Mouse (Mus musculus) forebrain, postnatal 0 days (tissue): ENCODE measurements around the gene Tshz2. TPM values are rescaled to one million over a fixed set of nuclear protein-coding genes. Genes with fewer than 3 reads are reported as not detected.
A peak's percentile ranks its signal among the peaks of the same experiment; 100 is the strongest.

Experiments used
- ATAC-seq: fragments of 200-750 bp; cut with Nextera tagmentation; 2 replicates; pipeline ENCODE4 v1.8.0; 2017; ENCODE audit warnings: mild to moderate bottlenecking, moderate library complexity
- DNase-seq: peaks from one replicate; pipeline ENCODE4 v3.0.0-alpha.2; 2015
- H3K27ac ChIP-seq: fragments of 300-500 bp; sonication (generic); 2 replicates; pipeline ENCODE4 v1.5.1; 2014; ENCODE audit warnings: low read depth, mild to moderate bottlenecking, antibody characterized with exemption, low read length, moderate library complexity, mixed read lengths
- H3K27me3 ChIP-seq: fragments of 300-500 bp; sonication (generic); 2 replicates; pipeline ENCODE4 v1.6.1; 2014; ENCODE audit warnings: mild to moderate bottlenecking, low read length, mixed read lengths; ENCODE audit not compliant: insufficient read depth
- H3K36me3 ChIP-seq: fragments of 300-500 bp; sonication (generic); 2 replicates; pipeline ENCODE4 v1.6.1; 2014; ENCODE audit warnings: mild to moderate bottlenecking, moderate library complexity; ENCODE audit not compliant: insufficient read depth
- H3K4me1 ChIP-seq: fragments of 300-500 bp; sonication (generic); 2 replicates; pipeline ENCODE4 v1.6.1; 2014; ENCODE audit warnings: antibody characterized with exemption; ENCODE audit not compliant: insufficient read depth
- H3K4me2 ChIP-seq: fragments of 300-500 bp; sonication (generic); 2 replicates; pipeline ENCODE4 v1.6.1; 2014; ENCODE audit warnings: low read depth, mild to moderate bottlenecking, moderate library complexity
- H3K4me3 ChIP-seq: fragments of 300-500 bp; sonication (generic); 2 replicates; pipeline ENCODE4 v1.5.1; 2014; ENCODE audit warnings: low read depth, low read length, mixed read lengths
- H3K9ac ChIP-seq: fragments of 300-500 bp; sonication (generic); 2 replicates; pipeline ENCODE4 v1.6.1; 2014; ENCODE audit warnings: mild to moderate bottlenecking
- H3K9me3 ChIP-seq: fragments of 300-500 bp; sonication (generic); 2 replicates; pipeline ENCODE4 v1.6.1; 2016; ENCODE audit warnings: low read length
- CTCF ChIP-seq: sonication (generic); IDR thresholded peaks from 2 replicates; pipeline ENCODE4 v1.5.1; 2016; ENCODE audit warnings: antibody characterized with exemption, control low read depth, low read depth
- WGBS: fragments of 180-500 bp; shearing (Covaris S2); extraction: QIAGEN DNeasy Blood & Tissue Kit; methylation state at CpG from one replicate; pipeline ENCODE4 v1.1.7; 2014; 5-methylcytosine and 5-hydroxymethylcytosine counted together
- polyA plus RNA-seq: library from polyadenylated mRNA; unstranded; fragments of >200 nt; fragmentation: Nextera tagmentation; extraction: Ambion mirVana; gene quantifications from 2 replicates; pipeline ENCODE4 v1.2.1, GENCODE M21; 2015
- total RNA-seq: library from RNA; depleted of rRNA; stranded (reverse); fragments of >200 nt; gene quantifications from 2 replicates; pipeline ENCODE4 v1.2.3, GENCODE M21; 2014

Tshz2 gene
- total and polyA plus RNA-seq, 2 experiments from 2014 or later, result 19.7 to 29.2 TPM

- WGBS, result 71% methylated on average over 10 of the region's 10 CpGs
- Histone ChIP-seq H3K9me3 (no peaks in the 10 kb centered on the region), H3K27me3 (no peaks in the 10 kb centered on the region), H3K4me1 (no peaks in the 10 kb centered on the region), H3K4me3 (no peak overlapping the region), H3K9ac (no peak overlapping the region), H3K36me3 (no peaks in the 10 kb centered on the region), H3K4me2 (no peak overlapping the region), H3K27ac (no peak overlapping the region)
- ATAC-seq (no peak), DNase-seq (no peak)
- TF ChIP-seq CTCF, result no peak
These were observed 459.0 kb downstream of the Tshz2 start for GRCm38 (mm10) chr2:170091563-170092443.

GRCm38 (mm10) chr2:170094220-170094619 is 461.4 kb downstream of the Tshz2 start:
- Histone ChIP-seq H3K9ac (no peak overlapping the region), H3K27ac (no peak overlapping the region), H3K27me3 (no peaks in the 10 kb centered on the region), H3K4me1 (no peaks in the 10 kb centered on the region), H3K9me3 (no peaks in the 10 kb centered on the region), H3K4me3 (no peak overlapping the region), H3K4me2 (no peak overlapping the region), H3K36me3 (no peaks in the 10 kb centered on the region)
- DNase-seq (no peak), ATAC-seq (no peak)
- whole genome bisulfite sequencing, result 96% methylated on average over 17 of the region's 17 CpGs
- TF ChIP-seq CTCF, result no peak

- no peaks in the 10 kb centered on the region for H3K36me3 ChIP-seq
- no peaks in the 10 kb centered on the region for H3K9me3 ChIP-seq
- no peaks in the 10 kb centered on the region for H3K4me1 ChIP-seq
- no peak overlapping the region for H3K4me2 ChIP-seq
- ATAC-seq (no peak), DNase-seq (no peak)
- 91% methylated on average over 9 of the region's 9 CpGs for WGBS
- no peaks in the 10 kb centered on the region for H3K27me3 ChIP-seq
- H3K4me3 ChIP-seq, result no peak overlapping the region
- H3K27ac ChIP-seq, result no peak overlapping the region
- no peak overlapping the region for H3K9ac ChIP-seq
- no peak for TF ChIP-seq CTCF
These were observed 462.1 kb downstream of the Tshz2 start for GRCm38 (mm10) chr2:170094871-170095270.

GRCm38 (mm10) chr2:170101132-170101531 is 468.3 kb downstream of the Tshz2 start:
- 3% methylated on average over 12 of the region's 12 CpGs for WGBS

GRCm38 (mm10) chr2:170101932-170102331 is 469.1 kb downstream of the Tshz2 start:
- TF ChIP-seq CTCF, result no peak
- DNase-seq (no peak), ATAC-seq (no peak)
- Histone ChIP-seq H3K4me1 (no peaks in the 10 kb centered on the region), H3K27ac (no peak overlapping the region), H3K4me3 (no peak overlapping the region), H3K4me2 (no peak overlapping the region), H3K9me3 (no peaks in the 10 kb centered on the region), H3K27me3 (no peaks in the 10 kb centered on the region), H3K9ac (no peak overlapping the region), H3K36me3 (no peaks in the 10 kb centered on the region)
- WGBS, result 74% methylated on average over 7 of the region's 7 CpGs

More at GRCm38 (mm10) chr2:170101132-170101531, 468.3 kb downstream of the Tshz2 start:
- Histone ChIP-seq H3K36me3 (no peaks in the 10 kb centered on the region), H3K9ac (no peak overlapping the region), H3K9me3 (no peaks in the 10 kb centered on the region), H3K27me3 (no peaks in the 10 kb centered on the region), H3K4me3 (no peak overlapping the region), H3K4me2 (no peak overlapping the region), H3K4me1 (no peaks in the 10 kb centered on the region), H3K27ac (no peak overlapping the region)
- peak; percentile 94 for DNase-seq
- ATAC-seq, result peak; percentile 55
- peak; percentile 99 for TF ChIP-seq CTCF

GRCm38 (mm10) chr2:170103341-170103740 is 470.5 kb downstream of the Tshz2 start:
- ATAC-seq (no peak), DNase-seq (no peak)
- Histone ChIP-seq H3K4me1 (no peaks in the 10 kb centered on the region), H3K27ac (no peak overlapping the region), H3K4me2 (no peak overlapping the region), H3K36me3 (no peaks in the 10 kb centered on the region), H3K4me3 (no peak overlapping the region), H3K9me3 (no peaks in the 10 kb centered on the region), H3K9ac (no peak overlapping the region), H3K27me3 (no peaks in the 10 kb centered on the region)
- WGBS, result 83% methylated on average over 5 of the region's 5 CpGs
- no peak for TF ChIP-seq CTCF

GRCm38 (mm10) chr2:170103852-170104251 is 471.0 kb downstream of the Tshz2 start:
- Histone ChIP-seq H3K4me3 (no peak overlapping the region), H3K9me3 (no peaks in the 10 kb centered on the region), H3K27me3 (no peaks in the 10 kb centered on the region), H3K4me1 (no peaks in the 10 kb centered on the region), H3K36me3 (no peaks in the 10 kb centered on the region), H3K4me2 (no peak overlapping the region), H3K27ac (no peak overlapping the region), H3K9ac (no peak overlapping the region)
- 41% methylated on average over 9 of the region's 9 CpGs for WGBS
- ATAC-seq (peak; percentile 44; the same call in 1 of the 2 replicates), DNase-seq (peak; percentile 80)
- peak; percentile 87 for TF ChIP-seq CTCF
